7 mouse cellular contexts compared by ENCODE assay signal in the genomic region with DNA sequence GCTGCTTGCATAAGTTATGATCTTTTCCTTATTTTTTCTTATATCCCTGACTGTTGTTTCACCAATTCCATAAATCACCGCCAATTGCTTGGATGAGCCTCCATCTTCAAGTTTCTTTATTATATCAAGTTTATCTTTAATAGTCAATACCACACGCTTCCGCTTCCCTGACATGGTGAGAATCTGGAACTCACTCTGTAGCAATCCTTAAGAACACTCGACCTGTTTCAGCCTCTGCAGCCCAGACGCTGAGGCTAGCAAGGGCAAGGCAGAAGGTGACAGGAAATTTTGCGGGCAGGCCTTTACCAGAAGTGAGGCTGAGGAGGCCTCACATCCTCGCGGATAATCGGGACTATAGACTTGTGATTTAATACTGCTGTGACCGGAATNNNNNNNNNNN. TPM values are rescaled to one million over a fixed set of nuclear protein-coding genes. Genes with fewer than 3 reads are reported as not detected.
DNase-seq lines count a peak whose midpoint lies in the region; ATAC-seq and TF ChIP-seq lines count a peak whose summit lies in the region.

Gene Jrkl, minus strand, starts transcription at position 349 of the 400 bp plus-strand sequence.

- ATAC-seq in limb, embryonic 12.5 days (ENCODE audit: insufficient number of reproducible peaks, insufficient read depth, low FRiP score, low TSS enrichment, low read depth) = no peak
- no peak for ATAC-seq in midbrain, embryonic 12.5 days (ENCODE audit: low FRiP score, low read depth)

- DNase-seq in adrenal gland, adult (ENCODE audit: inconsistent age in 2 of 2, low spot score in 1 of 2) = peak; percentile 48 to 80
- DNase-seq in heart, adult 11 months = peak; percentile 91
- DNase-seq in kidney, adult 11 months = peak; percentile 36

- H3K4me3 ChIP-seq in cortical plate, adult 2 months (ENCODE audit: insufficient read depth, low read length) = peak within 1 kb of the TSS; percentile 97
- H3K4me3 ChIP-seq in limb, embryonic 12.5 days (replicated peaks) = peak within 1 kb of the TSS; percentile 52
- peak within 1 kb of the TSS; percentile 60 for H3K4me3 ChIP-seq in midbrain, embryonic 12.5 days
- peak within 1 kb of the TSS; percentile 74 for H3K4me3 ChIP-seq in small intestine, adult 2 months (ENCODE audit: low read depth, low read length)

- peaks cover 2% of the 10 kb centered on the region; the same call in 1 of the 2 replicates for H3K4me1 ChIP-seq in cortical plate, adult 2 months (ENCODE audit: control insufficient read depth, insufficient read depth, low read length)
- H3K4me1 ChIP-seq in limb, embryonic 12.5 days (replicated peaks) = peaks cover 13% of the 10 kb centered on the region
- peaks cover 22% of the 10 kb centered on the region for H3K4me1 ChIP-seq in midbrain, embryonic 12.5 days
- H3K4me1 ChIP-seq in small intestine, adult 2 months (ENCODE audit: control insufficient read depth, insufficient read depth, insufficient read length, low read length) = peaks cover 9% of the 10 kb centered on the region; the same call in 1 of the 2 replicates

- H3K36me3 ChIP-seq in limb, embryonic 12.5 days = no peaks in the 10 kb centered on the region
- H3K36me3 ChIP-seq in midbrain, embryonic 12.5 days = no peaks in the 10 kb centered on the region
- H3K36me3 ChIP-seq in small intestine, adult 2 months (ENCODE audit: control insufficient read depth, insufficient read depth, low read length) = peaks cover 1% of the 10 kb centered on the region

- 8% methylated on average over 10 of the region's 10 CpGs for WGBS in limb, embryonic 12.5 days
- 6% methylated on average over 10 of the region's 10 CpGs for WGBS in midbrain, embryonic 12.5 days
- 2% methylated on average over 10 of the region's 10 CpGs for WGBS in small intestine, adult 2 months

- peak within 1 kb of the TSS; percentile 54; the same call in 1 of the 2 replicates for H3K9ac ChIP-seq in limb, embryonic 12.5 days (replicated peaks)
- peak within 1 kb of the TSS; percentile 46 for H3K9ac ChIP-seq in midbrain, embryonic 12.5 days (replicated peaks)

- H3K27me3 ChIP-seq in limb, embryonic 12.5 days = no peaks in the 10 kb centered on the region
- no peaks in the 10 kb centered on the region for H3K27me3 ChIP-seq in midbrain, embryonic 12.5 days
- H3K27me3 ChIP-seq in small intestine, adult 2 months (ENCODE audit: control insufficient read depth, insufficient read depth, low read length) = no peaks in the 10 kb centered on the region

- no peak for TF ChIP-seq CTCF in cortical plate, adult 2 months (IDR thresholded peaks at IDR 0.05; ENCODE audit: extremely low read depth, insufficient read depth, low read length)
- no peak for TF ChIP-seq CTCF in small intestine, adult 2 months (IDR thresholded peaks at IDR 0.05; ENCODE audit: extremely low read depth, insufficient read length, insufficient replicate concordance, low read depth, low read length)

- no peak for TF ChIP-seq POLR2A in cortical plate, adult 2 months (IDR thresholded peaks at IDR 0.05; ENCODE audit: extremely low read depth, insufficient read depth, low read length)
- TF ChIP-seq POLR2A in small intestine, adult 2 months (IDR thresholded peaks at IDR 0.05; ENCODE audit: low read depth, low read length) = no peak

- peak within 1 kb of the TSS; percentile 64 for H3K4me2 ChIP-seq in limb, embryonic 12.5 days
- H3K4me2 ChIP-seq in midbrain, embryonic 12.5 days (replicated peaks) = peak within 1 kb of the TSS; percentile 58

- no peak within 1 kb of the TSS for H3K27ac ChIP-seq in cortical plate, adult 2 months (ENCODE audit: insufficient read depth, low read length)
- peak within 1 kb of the TSS; percentile 62; the same call in 1 of the 2 replicates for H3K27ac ChIP-seq in limb, embryonic 12.5 days
- peak within 1 kb of the TSS; percentile 67 for H3K27ac ChIP-seq in midbrain, embryonic 12.5 days (replicated peaks)
- H3K27ac ChIP-seq in small intestine, adult 2 months (ENCODE audit: insufficient read depth, low read depth, low read length) = peak within 1 kb of the TSS; percentile 85

- no peaks in the 10 kb centered on the region for H3K9me3 ChIP-seq in limb, embryonic 12.5 days
- H3K9me3 ChIP-seq in midbrain, embryonic 12.5 days = no peaks in the 10 kb centered on the region

RNA-seq across cellular contexts. Expression of gene Jrkl, which starts in this region (rescaled TPM):
- 4.7 and 5.0 TPM in 2 replicates for polyA plus RNA-seq in cortical plate, adult 2 months (2012; rRNA removed)
- polyA plus RNA-seq in limb, embryonic 12.5 days (2016; fragmentation: Nextera tagmentation; extraction: Ambion mirVana) = 10.9 and 11.4 TPM in 2 replicates
- 12.8 and 14.0 TPM in 2 replicates for polyA plus RNA-seq in midbrain, embryonic 12.5 days (2016; fragmentation: Nextera tagmentation; extraction: Ambion mirVana)
- polyA plus RNA-seq in small intestine, adult 2 months (2012; rRNA removed) = 0.03 and 0.09 TPM in 2 replicates

Comparison
In these comparisons a context has a peak if more than half of its experiments do, and no peak if none do; other contexts are left out.
1. DNase-seq: peak in every context shown above with its lines; median percentile 91 in heart, adult 11 months; 64 in adrenal gland, adult; 36 in kidney, adult 11 months.